Comparison of ENCODE assay signal across 8 mouse cellular contexts in genomic region chr11:107511954-107512353, GRCm38 (mm10). TPM values are rescaled to one million over a fixed set of nuclear protein-coding genes. Genes with fewer than 3 reads are reported as not detected.
DNase-seq lines count a peak whose midpoint lies in the region; ATAC-seq and TF ChIP-seq lines count a peak whose summit lies in the region.
"Not testable (repeated sequence)": the region's sequence is repeated elsewhere in the genome, so short reads cannot be mapped to it uniquely, and the experiment has no call there.

No protein-coding gene starts in this region.

- H3K27me3 ChIP-seq in MEL (ENCODE audit: control insufficient read depth in 1 of 2, insufficient read depth in 2 of 2, low read length in 2 of 2); lung, postnatal 0 days (replicated peaks; ENCODE audit: insufficient read depth, low read length): not testable (repeated sequence)

- TF ChIP-seq RAD21 in MEL (IDR thresholded peaks at IDR 0.05; ENCODE audit: low read depth, low read length) = peak; percentile 88

- 0 out of 4 replicates have a peak, but pooled peaks have one; percentile 6 to 22 for TF ChIP-seq EP300 in MEL (IDR thresholded peaks at IDR 0.05; ENCODE audit: low read depth in 1 of 2, low read length in 2 of 2)
- not testable (repeated sequence) for TF ChIP-seq EP300 in lung, postnatal 0 days (IDR thresholded peaks at IDR 0.05)

- WGBS in lung, postnatal 0 days = 48% methylated on average over 5 of the region's 5 CpGs

- H3K4me3 ChIP-seq in MEL (ENCODE audit: control insufficient read depth in 1 of 2, insufficient read depth in 1 of 2, low read depth in 2 of 2, low read length in 2 of 2); layer of hippocampus, adult 2 months; lung, postnatal 0 days (ENCODE audit: low read depth, low read length): not testable (repeated sequence)

- H3K79me2 ChIP-seq in MEL (ENCODE audit: control insufficient read depth, insufficient read depth, low read length, poor library complexity) = not testable (repeated sequence)

- ATAC-seq in erythroid progenitor cell, adult 5-6 weeks (replicated peaks; ENCODE audit: low FRiP score, poor library complexity, severe bottlenecking) = peak; percentile 62; the same call in 1 of the 2 replicates
- ATAC-seq in lung, postnatal 0 days = not testable (repeated sequence)

- TF ChIP-seq POLR2A in MEL (IDR thresholded peaks at IDR 0.05; ENCODE audit: control insufficient read depth in 1 of 2, insufficient read depth in 1 of 2, low read depth in 1 of 2, low read length in 2 of 2, poor library complexity in 1 of 2) = not testable (repeated sequence)

- peak; percentile 75 to 94 (median 91) for TF ChIP-seq CTCF in MEL (IDR thresholded peaks at IDR 0.05 in 2 of 3, conservative IDR thresholded peaks at IDR 0.05 in 1 of 3; ENCODE audit: control insufficient read depth in 1 of 3, insufficient read depth in 1 of 3, low read depth in 2 of 3, low read length in 3 of 3, poor library complexity in 1 of 3, severe bottlenecking in 1 of 3)
- peak; percentile 87 for TF ChIP-seq CTCF in layer of hippocampus, adult 2 months (conservative IDR thresholded peaks at IDR 0.05)
- TF ChIP-seq CTCF in lung, postnatal 0 days (IDR thresholded peaks at IDR 0.05) = peak; percentile 86

- intact Hi-C loops in heart, postnatal 25 days (cut with DNase I) = loop anchor here (2.0 to 5.0 kb wide), 4 partner anchors 35 to 341 kb away; partner anchors contain the start of gene Helz

- peak; percentile 92 for DNase-seq in MEL (ENCODE audit: low read depth, low spot score)
- DNase-seq in c-Kit-positive CD71-positive TER-119-negative erythroid progenitor cells, embryonic 14.5 days (ENCODE audit: low read depth) = peak; percentile 66
- DNase-seq in heart, postnatal 25 days (ENCODE audit: low spot score) = peak; percentile 6
- DNase-seq in layer of hippocampus, adult 2 months (ENCODE audit: low spot score in 2 of 2) = peak; percentile 45 to 64
- DNase-seq in lung, postnatal 0 days (ENCODE audit: low spot score) = peak; percentile 73
- peak; percentile 73 for DNase-seq in retina, postnatal 1 day
- peak; percentile 77 for DNase-seq in thymus, postnatal 14 days

- H3K4me2 ChIP-seq in lung, postnatal 0 days (replicated peaks; ENCODE audit: low read depth, low read length) = not testable (repeated sequence)

- not testable (repeated sequence) for H3K27ac ChIP-seq in MEL (ENCODE audit: control insufficient read depth, low read depth, low read length); layer of hippocampus, adult 2 months; lung, postnatal 0 days (ENCODE audit: low read length)

- H3K36me3 ChIP-seq in MEL (ENCODE audit: control insufficient read depth in 1 of 2, insufficient read depth in 2 of 2, low read length in 2 of 2); lung, postnatal 0 days (ENCODE audit: insufficient read depth, low read length): not testable (repeated sequence)

- H3K4me1 ChIP-seq in MEL (ENCODE audit: control insufficient read depth in 1 of 2, insufficient read depth in 2 of 2, low read length in 2 of 2); lung, postnatal 0 days (ENCODE audit: insufficient read depth, low read depth, low read length): not testable (repeated sequence)

- H3K9me3 ChIP-seq in MEL (replicated peaks; ENCODE audit: insufficient read depth, low read length); lung, postnatal 0 days (ENCODE audit: low read length): not testable (repeated sequence)

- H3K9ac ChIP-seq in MEL (ENCODE audit: control insufficient read depth, low read depth, low read length, poor library complexity, severe bottlenecking); lung, postnatal 0 days (replicated peaks; ENCODE audit: low read depth): not testable (repeated sequence)

TF ChIP-seq in MEL, 35 proteins besides CTCF, POLR2A, EP300 and RAD21:
- peak; percentile 46; the same call in 1 of the 2 replicates for TF ChIP-seq MAZ (IDR thresholded peaks at IDR 0.05; ENCODE audit: low read depth, low read length)
- 0 out of 2 replicates have a peak, but pooled peaks have one; percentile 23 for TF ChIP-seq ELF1 (IDR thresholded peaks at IDR 0.05; ENCODE audit: low read depth, low read length)
- TF ChIP-seq SMC3 (IDR thresholded peaks at IDR 0.05; ENCODE audit: low read depth, low read length) = peak; percentile 89
- peak; percentile 84 for TF ChIP-seq ZC3H11A (IDR thresholded peaks at IDR 0.05; ENCODE audit: low read depth, low read length)
- TF ChIP-seq MYC (IDR thresholded peaks at IDR 0.05; ENCODE audit: low read depth, low read length) = peak; percentile 97
- peak; percentile 79 for TF ChIP-seq USF1 (IDR thresholded peaks at IDR 0.05; ENCODE audit: low read depth, low read length)
- TF ChIP-seq JUND (IDR thresholded peaks at IDR 0.05; ENCODE audit: low read depth, low read length) = 0 out of 2 replicates have a peak, but pooled peaks have one; percentile 43
- 0 out of 2 replicates have a peak, but pooled peaks have one; percentile 20 for TF ChIP-seq TCF12 (IDR thresholded peaks at IDR 0.05; ENCODE audit: low read depth, low read length)
- TF ChIP-seq USF2 (IDR thresholded peaks at IDR 0.05; ENCODE audit: borderline replicate concordance in 1 of 2, insufficient read depth in 1 of 2, low read depth in 1 of 2, low read length in 2 of 2) = 0 out of 4 replicates have a peak, but pooled peaks of 1 of the 2 experiments have one; percentile 23
- 0 out of 2 replicates have a peak, but pooled peaks have one; percentile 31 for TF ChIP-seq ETS1 (IDR thresholded peaks at IDR 0.05; ENCODE audit: low read depth, low read length)
- peak; percentile 74 for TF ChIP-seq SIN3A (IDR thresholded peaks at IDR 0.05; ENCODE audit: low read length)
- peak; percentile 91 for TF ChIP-seq ZNF384 (IDR thresholded peaks at IDR 0.05; ENCODE audit: low read depth, low read length)
- TF ChIP-seq BHLHE40 (IDR thresholded peaks at IDR 0.05; ENCODE audit: borderline replicate concordance, low read depth, low read length) = peak; percentile 62; the same call in 1 of the 2 replicates
- TF ChIP-seq RCOR1 (IDR thresholded peaks at IDR 0.05; ENCODE audit: low read depth, low read length) = peak; percentile 71
- TF ChIP-seq GATA1 (IDR thresholded peaks at IDR 0.05; ENCODE audit: low read depth, low read length) = peak; percentile 51; the same call in 1 of the 2 replicates
- peak; percentile 85 for TF ChIP-seq MAX (IDR thresholded peaks at IDR 0.05; ENCODE audit: low read length)
- TF ChIP-seq MXI1 (IDR thresholded peaks at IDR 0.05; ENCODE audit: low read depth, low read length) = peak; percentile 76
TF ChIP-seq in MEL: peak in this region for 17; not testable (repeated sequence) for 18.

RNA-seq across cellular contexts. Expression of gene Psmd12, which starts 32.7 kb away (rescaled TPM):
- 149 and 173 TPM in 2 replicates for total RNA-seq in MEL (2012; rRNA removed)
- 100 to 1,000 TPM; 139 to 437 TPM for polyA plus RNA-seq in MEL (2012; ENCODE audit: insufficient read depth in 1 of 2, insufficient read length in 2 of 2, low read depth in 1 of 2, low replicate concordance in 2 of 2, missing spikeins in 1 of 2)
- total RNA-seq in erythroid progenitor cell, adult 5-6 weeks (2015; ENCODE audit: low replicate concordance) = 34.0 and 44.0 TPM in 2 replicates
- 74.1 and 85.4 TPM in 2 replicates for total RNA-seq in erythroid progenitor cell, adult 5-6 weeks (2017; ENCODE audit: low replicate concordance)
- total RNA-seq in heart, postnatal 25 days (2021) = 10 to 100 TPM; 84.7 to 87.4 TPM
- total RNA-seq in layer of hippocampus, adult 2 months (2021) = 10 to 100 TPM; 65.9 to 69.3 TPM
- polyA plus RNA-seq in lung, postnatal 0 days (2015; fragmentation: Nextera tagmentation; extraction: Ambion mirVana) = 92.6 TPM in 2 replicates

RNA-seq across cellular contexts. Expression of gene Helz, which starts 35.8 kb away (rescaled TPM):
- total RNA-seq in MEL (2012; rRNA removed) = 15.1 and 16.0 TPM in 2 replicates
- 10 to 100 TPM; 39.9 to 41.0 TPM for polyA plus RNA-seq in MEL (2012; ENCODE audit: insufficient read depth in 1 of 2, insufficient read length in 2 of 2, low read depth in 1 of 2, low replicate concordance in 2 of 2, missing spikeins in 1 of 2)
- total RNA-seq in erythroid progenitor cell, adult 5-6 weeks (2015; ENCODE audit: low replicate concordance) = 7.9 and 8.8 TPM in 2 replicates
- total RNA-seq in erythroid progenitor cell, adult 5-6 weeks (2017; ENCODE audit: low replicate concordance) = 7.3 and 8.0 TPM in 2 replicates
- 10 to 100 TPM; 25.3 to 28.0 TPM for total RNA-seq in heart, postnatal 25 days (2021)
- total RNA-seq in layer of hippocampus, adult 2 months (2021) = 10 to 100 TPM; 44.9 to 51.5 TPM
- polyA plus RNA-seq in lung, postnatal 0 days (2015; fragmentation: Nextera tagmentation; extraction: Ambion mirVana) = 8.4 and 9.9 TPM in 2 replicates

RNA-seq across cellular contexts. Expression of gene Pitpnc1, which starts 41.5 kb away (rescaled TPM):
- total RNA-seq in MEL (2012; rRNA removed) = 19.3 and 31.9 TPM in 2 replicates
- 10 to 100 TPM in 1 of 2 experiments, not detected in 1; 25.3 TPM for polyA plus RNA-seq in MEL (2012; ENCODE audit: insufficient read depth in 1 of 2, insufficient read length in 2 of 2, low read depth in 1 of 2, low replicate concordance in 2 of 2, missing spikeins in 1 of 2)
- total RNA-seq in erythroid progenitor cell, adult 5-6 weeks (2015; ENCODE audit: low replicate concordance) = 27.4 and 35.2 TPM in 2 replicates
- total RNA-seq in erythroid progenitor cell, adult 5-6 weeks (2017; ENCODE audit: low replicate concordance) = 14.7 and 21.9 TPM in 2 replicates
- total RNA-seq in heart, postnatal 25 days (2021) = 10 to 100 TPM; 65.1 to 72.6 TPM
- total RNA-seq in layer of hippocampus, adult 2 months (2021) = 10 to 100 TPM; 54.3 to 60.0 TPM
- polyA plus RNA-seq in lung, postnatal 0 days (2015; fragmentation: Nextera tagmentation; extraction: Ambion mirVana) = 16.3 and 22.2 TPM in 2 replicates

Comparison
In these comparisons a context has a peak if more than half of its experiments do, and no peak if none do; other contexts are left out.
1. DNase-seq: peak in every context shown above with its lines; median percentile 92 in MEL; 77 in thymus, postnatal 14 days; 73 in lung, postnatal 0 days; 73 in retina, postnatal 1 day; 66 in c-Kit-positive CD71-positive TER-119-negative erythroid progenitor cells, embryonic 14.5 days; 54 in layer of hippocampus, adult 2 months; 6 in heart, postnatal 25 days.